Mouse (Mus musculus): ENCODE measurements at regions not wholly inside any gene's neighbourhood (a gene's known extent, or its start where the extent isn't known, plus 50 kb on each side); places are given as distances from the start of the nearest gene placed in this dataset.

- DNase-seq: peak; percentile 0 to 3
Observed at GRCm38 (mm10) chrY:86743391-86743790, 373.2 kb upstream of the Gm21477 start.
